Mouse (Mus musculus) cerebellum, adult 18-20 months (tissue): ENCODE measurements around the gene Nrf1.

ENCODE experiments used
- DNase-seq, 2 experiments: peaks; one replicate each; pipeline ENCODE4 v3.0.0; 2021

Nrf1 gene

GRCm38 (mm10) chr6:30178023-30178639, 130.3 kb downstream of the Nrf1 start:
- peak in 1 of 2 experiments; percentile 7 for DNase-seq

- DNase-seq = no peak
These were observed 131.3 kb downstream of the Nrf1 start for GRCm38 (mm10) chr6:30179046-30179445.

- no peak for DNase-seq
These were observed 132.5 kb downstream of the Nrf1 start for GRCm38 (mm10) chr6:30180321-30180720.

- DNase-seq = no peak
These were observed 134.2 kb downstream of the Nrf1 start for GRCm38 (mm10) chr6:30182038-30182437.

- no peak for DNase-seq
These were observed 135.8 kb downstream of the Nrf1 start for GRCm38 (mm10) chr6:30183624-30184023.

- no peak for DNase-seq
These were observed 147.9 kb downstream of the Nrf1 start for GRCm38 (mm10) chr6:30195656-30196055.

GRCm38 (mm10) chr6:30196143-30196542, 148.4 kb downstream of the Nrf1 start:
- DNase-seq = no peak
